Comparison of ENCODE assay signal across 9 mouse cellular contexts in the genomic region with DNA sequence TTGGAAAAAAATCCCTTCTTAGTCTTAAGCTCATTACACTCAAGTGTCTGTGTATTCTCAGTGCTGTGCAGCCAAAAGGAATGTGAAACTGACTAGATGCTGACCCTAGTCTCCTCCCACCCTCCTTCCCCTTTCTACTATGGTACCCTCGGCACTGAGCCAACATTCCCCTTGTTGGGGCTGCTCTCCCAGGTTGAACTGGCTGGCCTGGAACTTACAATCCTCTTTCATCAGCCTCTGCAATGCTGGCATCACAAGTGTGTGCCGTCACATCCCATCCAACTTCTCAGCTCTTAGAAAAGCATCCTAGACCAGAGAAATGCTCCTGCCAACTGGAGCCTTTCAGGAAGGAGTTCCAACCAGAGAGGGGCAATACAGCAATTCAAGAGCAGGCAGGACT. TPM values are rescaled to one million over a fixed set of nuclear protein-coding genes. Genes with fewer than 3 reads are reported as not detected.
DNase-seq lines count a peak whose midpoint lies in the region; ATAC-seq and TF ChIP-seq lines count a peak whose summit lies in the region.
"Had no signal": no experiment of that assay in that cellular context is flagged by ENCODE, and none has a peak within 500 bp of the region (broad histone marks: within the 10 kb centered on the region; RNA-seq: fewer than 3 reads in every experiment).

No protein-coding gene starts in this region.

- TF ChIP-seq EP300 in stomach, postnatal 0 days (optimal IDR thresholded peaks at IDR 0.05), result no peak

- peaks cover 9% of the 10 kb centered on the region for H3K4me1 ChIP-seq in liver, adult 2 months (ENCODE audit: control insufficient read depth, insufficient read depth, low read length)
- peaks cover 28% of the 10 kb centered on the region for H3K4me1 ChIP-seq in liver, embryonic 11.5 days (replicated peaks; ENCODE audit: control insufficient read depth, insufficient read depth, low read length)
- peaks cover 7% of the 10 kb centered on the region for H3K4me1 ChIP-seq in forebrain, postnatal 0 days (ENCODE audit: insufficient read depth)
- H3K4me1 ChIP-seq in stomach, postnatal 0 days (replicated peaks; ENCODE audit: control insufficient read depth, insufficient read depth), result peaks cover 6% of the 10 kb centered on the region; the same call in 1 of the 2 replicates

- no peak overlapping the region for H3K9ac ChIP-seq in liver, adult 2 months (ENCODE audit: low read depth, low read length)
- no peak overlapping the region for H3K9ac ChIP-seq in liver, embryonic 11.5 days (ENCODE audit: low read depth, low read length)
- H3K9ac ChIP-seq in forebrain, postnatal 0 days, result no peak overlapping the region
- H3K9ac ChIP-seq in stomach, postnatal 0 days (ENCODE audit: low read length), result no peak overlapping the region
- H3K9ac ChIP-seq: limb, embryonic 12.5 days had no signal

- 0 out of 2 replicates have a peak overlapping the region, but pooled peaks have one; percentile 6 for H3K27ac ChIP-seq in liver, adult 2 months (replicated peaks; ENCODE audit: insufficient read depth, low read depth, low read length)
- H3K27ac ChIP-seq in liver, embryonic 11.5 days (ENCODE audit: low read depth, low read length), result no peak overlapping the region
- H3K27ac ChIP-seq in forebrain, postnatal 0 days (ENCODE audit: low read depth, low read length), result no peak overlapping the region
- peak overlapping the region; percentile 58 for H3K27ac ChIP-seq in stomach, postnatal 0 days (replicated peaks)
- H3K27ac ChIP-seq: limb, embryonic 12.5 days had no signal

- H3K4me3 ChIP-seq in liver, adult 2 months (ENCODE audit: insufficient read depth, low read depth, low read length), result no peak overlapping the region
- no peak overlapping the region for H3K4me3 ChIP-seq in liver, embryonic 11.5 days (ENCODE audit: low read depth, low read length)
- H3K4me3 ChIP-seq in forebrain, postnatal 0 days (ENCODE audit: low read depth, low read length), result no peak overlapping the region
- H3K4me3 ChIP-seq in stomach, postnatal 0 days (ENCODE audit: low read depth, low read length), result no peak overlapping the region
- H3K4me3 ChIP-seq: limb, embryonic 12.5 days had no signal

- TF ChIP-seq CTCF in liver, adult 2 months (IDR thresholded peaks at IDR 0.05; ENCODE audit: low read depth, low read length), result no peak
- no peak for TF ChIP-seq CTCF in forebrain, postnatal 0 days (IDR thresholded peaks at IDR 0.05; ENCODE audit: low read depth)
- no peak for TF ChIP-seq CTCF in stomach, postnatal 0 days (IDR thresholded peaks at IDR 0.05; ENCODE audit: low read depth)

- peaks cover 45% of the 10 kb centered on the region for H3K79me2 ChIP-seq in liver, adult 2 months (ENCODE audit: control insufficient read depth, insufficient read depth, low read length)

- H3K36me3 ChIP-seq in liver, adult 2 months (ENCODE audit: control insufficient read depth, insufficient read depth, low read length), result no peaks in the 10 kb centered on the region
- H3K36me3 ChIP-seq in liver, embryonic 11.5 days (ENCODE audit: control insufficient read depth, insufficient read depth, low read length), result peaks cover 4% of the 10 kb centered on the region; the same call in 1 of the 2 replicates
- no peaks in the 10 kb centered on the region for H3K36me3 ChIP-seq in forebrain, postnatal 0 days (ENCODE audit: insufficient read depth)
- H3K36me3 ChIP-seq in stomach, postnatal 0 days (ENCODE audit: control insufficient read depth, insufficient read depth, low read length), result no peaks in the 10 kb centered on the region
- H3K36me3 ChIP-seq: limb, embryonic 12.5 days had no signal

- H3K4me2 ChIP-seq in liver, embryonic 11.5 days, result no peak overlapping the region
- no peak overlapping the region for H3K4me2 ChIP-seq in forebrain, postnatal 0 days (ENCODE audit: low read depth)
- no peak overlapping the region for H3K4me2 ChIP-seq in stomach, postnatal 0 days (replicated peaks; ENCODE audit: low read depth)
- H3K4me2 ChIP-seq: limb, embryonic 12.5 days had no signal

- no peaks in the 10 kb centered on the region for H3K9me3 ChIP-seq in liver, embryonic 11.5 days (ENCODE audit: control insufficient read depth, low read length)
- H3K9me3 ChIP-seq in forebrain, postnatal 0 days (ENCODE audit: low read length), result no peaks in the 10 kb centered on the region
- H3K9me3 ChIP-seq in stomach, postnatal 0 days (ENCODE audit: control insufficient read depth, low read length), result no peaks in the 10 kb centered on the region
- H3K9me3 ChIP-seq: limb, embryonic 12.5 days had no signal

- no peaks in the 10 kb centered on the region for H3K27me3 ChIP-seq in liver, adult 2 months (ENCODE audit: control insufficient read depth, insufficient read depth, low read length)
- H3K27me3 ChIP-seq in liver, embryonic 11.5 days (replicated peaks; ENCODE audit: control insufficient read depth, insufficient read depth, low read length), result no peaks in the 10 kb centered on the region
- H3K27me3 ChIP-seq in forebrain, postnatal 0 days (ENCODE audit: insufficient read depth, low read length), result no peaks in the 10 kb centered on the region
- H3K27me3 ChIP-seq in stomach, postnatal 0 days (ENCODE audit: control insufficient read depth, insufficient read depth, low read length), result no peaks in the 10 kb centered on the region
- H3K27me3 ChIP-seq: limb, embryonic 12.5 days had no signal

- 54% methylated on average over 2 of the region's 2 CpGs for WGBS in liver, adult 2 months
- WGBS in liver, embryonic 11.5 days, result 63% methylated on average over 2 of the region's 2 CpGs
- 24% methylated on average over 2 of the region's 2 CpGs for WGBS in forebrain, postnatal 0 days
- WGBS in stomach, postnatal 0 days, result 33% methylated on average over 2 of the region's 2 CpGs

- no peak for TF ChIP-seq POLR2A in liver, adult 2 months (IDR thresholded peaks at IDR 0.05; ENCODE audit: extremely low read depth, insufficient read depth, low read length)

- ATAC-seq in liver, embryonic 11.5 days (replicated peaks; ENCODE audit: low FRiP score), result no peak
- peak; percentile 54 for ATAC-seq in forebrain, postnatal 0 days
- no peak for ATAC-seq in stomach, postnatal 0 days (ENCODE audit: low FRiP score, low TSS enrichment)

- peak; percentile 37 for DNase-seq in adrenal gland, postnatal 14 days
- no peak for DNase-seq in adrenal gland, adult 2 months
- no peak for DNase-seq in liver, adult 2 months (ENCODE audit: extremely low read depth, low read depth, low spot score)
- no peak for DNase-seq in liver, embryonic 11.5 days (ENCODE audit: low spot score)
- DNase-seq in forebrain, postnatal 0 days, result peak; percentile 22
- peak; percentile 53 to 75 for DNase-seq in kidney, postnatal 36 days
- DNase-seq in stomach, postnatal 0 days (ENCODE audit: low spot score), result no peak
- no peak for DNase-seq in left cerebral cortex, adult 9 months (ENCODE audit: low spot score in 2 of 2)

RNA-seq across cellular contexts. Expression of gene N4bp1, which starts 11.9 kb away (rescaled TPM):
- total RNA-seq in adrenal gland, postnatal 14 days (2021), result 30.6 and 30.7 TPM in 2 replicates
- 10 to 100 TPM; 23.2 to 45.6 TPM for total RNA-seq in adrenal gland, adult 2 months (2021)
- 13.2 and 19.9 TPM in 2 replicates for polyA plus RNA-seq in adrenal gland, adult 2 months (2012; rRNA removed)
- total RNA-seq in liver, adult 2 months (2014; rRNA removed), result 3.5 and 4.4 TPM in 2 replicates
- 4.3 and 5.1 TPM in 2 replicates for polyA plus RNA-seq in liver, adult 2 months (2012; rRNA removed)
- polyA plus RNA-seq in liver, embryonic 11.5 days (2014; fragmentation: Nextera tagmentation; extraction: Ambion mirVana), result 6.6 and 7.8 TPM in 2 replicates
- total RNA-seq in forebrain, postnatal 0 days (2014; rRNA removed), result 14.8 and 19.4 TPM in 2 replicates
- polyA plus RNA-seq in forebrain, postnatal 0 days (2015; fragmentation: Nextera tagmentation; extraction: Ambion mirVana), result 3.0 and 4.5 TPM in 2 replicates
- 6.5 and 6.6 TPM in 2 replicates for polyA plus RNA-seq in stomach, postnatal 0 days (2015; fragmentation: Nextera tagmentation; extraction: Ambion mirVana)

Comparison
In these comparisons a context has a peak if more than half of its experiments do, and no peak if none do; other contexts are left out.
1. DNase-seq: peak in adrenal gland, postnatal 14 days (single experiment), forebrain, postnatal 0 days (single experiment) and kidney, postnatal 36 days (2 of 2); none in adrenal gland, adult 2 months (single experiment), liver, adult 2 months (single experiment), liver, embryonic 11.5 days (single experiment), stomach, postnatal 0 days (single experiment) and left cerebral cortex, adult 9 months (0 of 2).
2. H3K27ac ChIP-seq: peak in liver, adult 2 months (single experiment) and stomach, postnatal 0 days (single experiment); none in liver, embryonic 11.5 days (single experiment) and forebrain, postnatal 0 days (single experiment).